Mouse (Mus musculus) fat pad, adult 2 months (tissue): ENCODE data around the gene Fam69b.

Experiments used
- DNase-seq: peaks from one replicate; pipeline ENCODE4 v3.0.0-alpha.2; 2011; ENCODE audit warnings: low read depth, low spot score; ENCODE audit errors: extremely low read depth

Gene Fam69b

GRCm38 (mm10) chr2:26622984-26623383, 5.3 kb upstream of the Fam69b start:
- DNase-seq, result no peak

DNA sequence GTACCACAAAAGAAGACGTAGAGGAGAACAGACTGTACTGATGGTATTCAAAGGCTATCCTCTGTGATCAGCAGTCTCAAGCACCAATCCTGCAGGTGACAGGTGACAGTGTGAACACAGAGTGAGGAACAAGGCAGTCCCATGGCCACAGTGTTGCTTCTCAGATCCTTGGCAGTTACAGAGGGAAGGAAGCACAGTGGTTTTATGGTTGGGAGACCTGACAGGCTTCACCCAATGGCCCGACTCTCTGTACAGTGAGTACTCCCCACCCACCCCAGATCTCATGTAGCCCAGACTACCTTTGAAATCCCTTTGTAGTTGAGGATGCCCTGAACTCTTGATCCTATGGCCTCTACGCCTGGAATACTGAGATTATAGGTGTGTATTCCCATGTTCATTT, 2.8 kb upstream of the Fam69b start:
- no peak for DNase-seq

GRCm38 (mm10) chr2:26626081-26626480, 2.2 kb upstream of the Fam69b start:
- DNase-seq, result no peak

DNA sequence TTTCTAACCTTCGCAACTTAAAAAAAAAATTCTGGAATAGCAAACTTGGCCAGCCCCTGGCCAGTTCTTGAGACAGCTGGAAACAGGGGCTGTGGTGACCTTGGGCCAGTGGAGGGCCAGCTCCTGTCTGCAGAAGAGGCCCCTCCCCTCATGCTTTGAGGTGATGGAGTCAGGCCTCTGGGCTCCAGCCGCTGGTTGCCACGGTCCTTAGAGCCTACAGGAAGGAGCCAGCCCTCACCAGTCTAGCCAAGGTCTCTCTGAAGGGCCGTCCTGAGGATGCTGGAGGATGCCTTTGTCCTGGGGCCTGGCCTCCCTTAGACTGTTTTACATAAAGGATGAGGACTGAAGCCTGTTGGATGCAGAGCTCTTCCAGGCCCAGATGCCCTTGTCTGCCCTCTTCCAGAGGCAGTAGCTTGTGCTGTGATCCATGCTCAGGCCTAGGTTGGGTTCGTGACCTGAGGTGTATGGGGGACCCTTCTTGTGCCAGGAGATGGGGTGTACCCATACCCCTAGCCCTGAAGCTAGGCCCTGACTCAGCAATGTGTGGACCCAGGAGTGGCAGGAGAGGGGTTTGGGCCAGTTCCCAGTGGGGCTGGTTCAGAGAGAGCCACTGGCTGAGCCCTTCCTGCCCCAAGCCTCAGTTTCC, 658 bp downstream of the Fam69b start:
- no peak for DNase-seq

DNA sequence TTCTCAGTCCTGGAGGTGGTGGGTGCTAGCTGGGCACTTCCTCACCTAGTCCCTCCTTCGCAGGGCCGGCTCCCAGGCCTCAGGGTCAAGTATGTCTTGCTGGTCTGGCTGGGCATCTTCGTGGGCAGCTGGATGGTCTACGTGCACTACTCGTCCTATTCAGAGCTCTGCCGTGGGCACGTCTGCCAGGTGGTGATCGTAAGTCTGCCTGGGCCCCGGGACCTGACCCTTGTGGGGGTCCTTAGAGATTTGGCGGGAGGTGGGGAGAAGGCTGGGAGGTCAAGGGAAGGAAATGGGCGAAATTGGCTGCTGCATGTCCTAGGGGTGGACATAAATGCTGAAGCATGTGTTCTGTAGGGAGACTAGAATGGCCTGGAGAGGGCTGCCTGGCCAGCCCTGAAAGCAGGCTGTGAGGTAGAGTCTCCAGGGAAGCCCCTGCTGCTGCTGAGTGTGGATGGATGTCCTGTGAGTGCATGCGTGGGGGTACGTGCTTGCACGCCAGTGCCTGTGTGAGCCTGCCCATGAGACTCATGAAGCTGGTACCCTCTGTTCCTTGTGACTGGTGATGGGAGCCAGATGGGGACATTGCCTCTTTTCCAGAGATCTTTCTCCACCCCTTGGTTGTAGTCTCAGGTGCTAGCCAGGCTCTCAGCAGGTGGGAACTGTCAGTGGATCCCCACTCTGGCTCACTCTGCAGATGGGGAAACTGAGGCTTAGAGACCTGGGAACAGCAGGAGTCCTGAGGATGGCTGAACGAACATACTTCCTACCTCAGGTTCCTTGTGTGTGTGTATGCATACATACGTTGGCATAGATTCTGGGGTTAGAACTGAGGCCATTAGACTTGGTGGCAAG, 4.5 kb downstream of the Fam69b start:
- no peak for DNase-seq

DNA sequence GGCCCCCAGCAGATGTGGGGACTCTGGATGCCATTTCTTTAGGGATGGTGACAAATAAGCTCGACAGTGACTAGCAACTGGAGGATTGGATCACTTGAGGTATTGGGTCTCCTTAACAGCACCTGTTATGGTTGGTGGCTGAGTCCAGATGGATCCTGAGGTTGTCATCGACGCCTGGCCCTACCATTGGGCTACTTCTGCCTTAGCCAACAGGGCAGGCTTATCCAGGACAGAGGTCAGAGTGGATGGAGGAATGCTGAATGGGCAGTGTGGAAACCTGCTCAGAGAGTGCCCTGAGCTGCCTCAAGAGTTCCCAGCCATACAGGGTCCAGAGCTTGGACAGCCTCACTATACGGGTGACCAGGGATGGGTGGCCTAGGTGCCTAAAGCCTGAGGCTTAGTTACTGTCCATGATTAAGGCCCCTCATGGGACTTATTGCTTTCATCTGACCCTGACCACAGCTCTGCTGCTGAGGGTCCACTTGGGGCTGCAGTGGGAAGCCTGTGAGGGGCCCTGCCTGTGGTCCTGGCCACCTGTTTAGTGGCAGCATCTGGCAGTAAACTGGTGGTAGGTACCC, 5.8 kb downstream of the Fam69b start:
- DNase-seq, result no peak

GRCm38 (mm10) chr2:26634629-26635488, 6.6 kb downstream of the Fam69b start:
- DNase-seq, result no peak

DNA sequence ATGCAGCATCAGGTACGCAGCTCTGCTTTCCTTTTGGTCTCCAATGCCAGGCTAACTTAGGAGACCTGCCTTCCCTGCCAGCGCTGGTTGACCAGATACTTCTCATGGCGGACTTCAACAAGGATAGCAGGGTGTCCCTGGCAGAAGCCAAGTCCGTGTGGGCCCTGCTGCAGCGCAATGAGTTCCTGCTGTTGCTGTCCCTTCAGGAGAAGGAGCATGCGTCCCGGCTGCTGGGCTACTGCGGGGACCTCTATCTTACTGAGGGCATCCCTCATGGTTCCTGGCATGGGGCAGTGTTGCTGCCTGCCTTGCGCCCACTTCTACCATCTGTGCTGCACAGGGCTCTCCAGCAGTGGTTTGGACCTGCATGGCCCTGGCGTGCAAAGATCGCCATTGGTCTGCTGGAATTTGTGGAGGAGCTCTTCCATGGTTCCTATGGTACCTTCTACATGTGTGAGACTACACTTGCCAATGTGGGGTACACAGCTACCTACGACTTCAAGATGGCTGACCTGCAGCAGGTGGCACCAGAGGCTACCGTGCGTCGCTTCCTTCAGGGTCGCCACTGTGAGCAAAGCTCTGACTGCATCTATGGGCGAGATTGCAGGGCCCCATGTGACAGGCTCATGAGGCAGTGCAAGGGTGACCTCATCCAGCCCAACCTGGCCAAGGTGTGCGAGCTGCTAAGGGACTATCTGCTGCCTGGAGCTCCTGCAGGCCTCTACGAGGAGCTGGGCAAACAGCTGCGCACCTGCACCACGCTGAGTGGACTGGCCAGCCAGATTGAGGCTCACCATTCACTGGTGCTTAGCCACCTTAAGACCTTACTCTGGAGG, 7.5 kb downstream of the Fam69b start:
- DNase-seq, result no peak

- DNase-seq, result no peak
Measured at GRCm38 (mm10) chr2:26636325-26636635, 8.0 kb downstream of the Fam69b start.

DNA sequence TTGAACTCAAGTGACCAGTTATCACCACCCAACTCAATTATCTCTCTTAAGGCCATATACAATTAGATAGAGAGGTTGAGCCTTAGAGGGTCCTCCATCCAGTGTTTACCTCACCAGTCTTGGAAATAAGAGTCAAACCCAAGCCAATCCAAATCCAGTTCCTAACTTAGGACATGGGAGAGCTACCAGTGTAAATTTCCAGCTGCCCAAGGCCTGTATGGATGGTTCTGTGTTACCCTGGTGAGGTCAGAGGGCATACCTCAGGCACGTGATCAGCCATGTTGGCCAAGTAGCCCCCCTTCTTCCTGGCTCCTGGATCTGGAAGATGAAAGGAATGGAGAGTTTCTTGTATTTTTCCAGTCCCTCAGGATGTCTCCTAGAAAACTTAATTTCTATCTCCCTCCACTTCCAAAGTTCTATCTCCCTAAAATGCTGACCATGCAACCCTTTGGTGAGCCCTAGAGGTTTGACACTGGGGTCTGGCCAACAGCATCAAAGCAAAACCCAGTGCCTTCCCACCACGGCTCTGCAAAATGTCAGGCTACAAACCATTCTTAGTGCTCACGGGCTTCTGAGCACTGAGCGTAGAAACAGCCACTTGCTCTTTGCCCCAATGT, 9.2 kb downstream of the Fam69b start:
- no peak for DNase-seq

DNA sequence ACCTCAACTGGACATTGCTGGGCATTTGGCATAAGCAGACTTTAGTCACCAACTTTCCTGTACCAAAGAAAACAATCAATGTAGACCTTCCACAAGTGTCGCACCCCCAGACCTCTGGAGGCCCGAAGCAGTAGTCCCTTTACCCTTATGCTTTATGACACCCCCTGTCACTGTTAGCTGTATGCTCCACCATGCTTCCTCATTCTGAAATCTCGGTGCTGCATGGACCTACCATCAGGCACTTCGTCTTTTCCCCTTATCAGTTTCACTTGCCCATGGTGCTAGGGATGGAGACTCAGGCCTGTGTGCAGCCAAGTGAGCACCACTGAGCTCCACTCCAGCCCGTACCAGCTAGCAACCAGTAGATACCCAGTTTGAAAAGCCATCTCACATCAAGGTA, 9.8 kb downstream of the Fam69b start:
- no peak for DNase-seq

GRCm38 (mm10) chr2:26638572-26638971, 10.3 kb downstream of the Fam69b start:
- no peak for DNase-seq

GRCm38 (mm10) chr2:26639083-26639482, 10.8 kb downstream of the Fam69b start:
- no peak for DNase-seq

DNA sequence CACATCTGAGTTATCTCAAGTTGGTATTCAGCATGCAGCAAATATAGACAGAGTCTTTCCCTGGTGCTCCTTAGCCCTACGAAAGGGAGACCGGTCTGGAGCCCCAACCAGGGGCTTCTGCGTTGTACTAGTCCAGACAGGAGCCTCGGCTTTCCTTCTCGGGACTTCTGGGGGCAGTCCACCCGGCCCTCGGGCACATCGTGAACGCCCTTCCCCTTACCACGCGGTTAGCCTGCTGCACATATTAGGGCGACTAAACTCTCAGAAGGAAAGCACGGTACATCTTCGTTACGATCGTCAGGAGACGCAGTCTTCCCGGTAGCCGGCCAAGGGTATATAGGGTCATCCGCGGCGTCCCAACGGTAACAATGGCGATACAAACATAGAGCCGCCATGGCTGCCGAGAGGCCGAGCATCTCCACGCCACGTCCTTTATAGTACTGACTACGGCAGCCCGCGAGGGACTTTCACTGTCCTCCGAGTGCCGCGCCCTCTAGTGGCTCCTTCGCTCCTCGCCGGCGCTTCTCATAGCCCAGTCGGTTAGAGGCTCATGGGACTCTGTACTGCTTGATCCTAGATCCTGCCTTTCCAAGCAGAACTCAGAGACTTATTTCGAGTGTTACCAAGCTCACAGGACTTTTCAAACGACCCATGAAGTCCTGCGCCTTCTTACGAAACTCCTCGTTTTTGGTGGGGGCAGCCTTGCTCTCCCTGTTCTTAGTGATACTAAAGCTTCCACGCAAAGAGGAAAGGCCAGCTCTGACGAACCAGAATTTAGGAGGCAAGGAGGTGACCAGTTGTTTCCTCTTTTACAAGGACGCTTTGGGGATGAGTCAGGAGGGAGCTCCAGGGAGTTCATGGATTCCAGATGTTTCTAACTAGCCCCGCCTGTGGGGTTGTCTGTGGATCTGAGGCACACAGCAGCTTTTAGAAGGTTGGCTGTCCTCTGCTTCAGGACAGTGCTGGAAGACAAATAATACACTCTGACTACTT, 11.9 kb downstream of the Fam69b start:
- no peak for DNase-seq

DNA sequence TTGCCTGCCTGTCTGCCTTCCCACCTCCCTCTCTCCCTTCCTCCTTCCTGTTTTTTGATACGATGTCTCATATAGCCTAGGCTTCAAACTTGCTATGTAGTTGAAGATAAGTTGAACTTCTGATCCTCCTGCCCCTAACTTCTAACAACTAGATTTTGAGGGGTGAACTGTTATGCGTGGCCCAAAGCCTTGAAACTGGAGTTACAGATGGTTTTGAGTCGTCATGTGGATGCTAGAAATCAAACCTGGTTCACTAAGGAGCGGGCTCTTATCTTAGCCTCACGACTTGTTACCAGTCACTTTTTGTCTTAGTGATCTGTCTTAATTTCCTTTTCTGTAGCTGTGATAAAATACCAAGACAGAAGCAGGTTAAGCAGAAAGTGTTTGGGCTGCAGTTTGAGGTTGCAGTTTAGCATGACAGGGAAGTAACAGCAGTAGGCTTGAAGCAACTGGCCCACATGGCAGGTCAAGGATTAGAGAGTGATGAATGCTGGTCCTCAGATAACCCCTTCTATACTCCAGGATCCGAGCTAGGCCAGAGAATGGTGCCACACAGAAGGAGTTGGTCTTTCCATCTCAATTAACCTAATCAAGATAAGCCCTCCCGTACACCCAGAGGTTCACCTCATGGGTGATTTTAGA, 12.9 kb downstream of the Fam69b start:
- DNase-seq, result no peak

- DNase-seq, result no peak
Measured at GRCm38 (mm10) chr2:26643942-26644341, 15.7 kb downstream of the Fam69b start.

DNA sequence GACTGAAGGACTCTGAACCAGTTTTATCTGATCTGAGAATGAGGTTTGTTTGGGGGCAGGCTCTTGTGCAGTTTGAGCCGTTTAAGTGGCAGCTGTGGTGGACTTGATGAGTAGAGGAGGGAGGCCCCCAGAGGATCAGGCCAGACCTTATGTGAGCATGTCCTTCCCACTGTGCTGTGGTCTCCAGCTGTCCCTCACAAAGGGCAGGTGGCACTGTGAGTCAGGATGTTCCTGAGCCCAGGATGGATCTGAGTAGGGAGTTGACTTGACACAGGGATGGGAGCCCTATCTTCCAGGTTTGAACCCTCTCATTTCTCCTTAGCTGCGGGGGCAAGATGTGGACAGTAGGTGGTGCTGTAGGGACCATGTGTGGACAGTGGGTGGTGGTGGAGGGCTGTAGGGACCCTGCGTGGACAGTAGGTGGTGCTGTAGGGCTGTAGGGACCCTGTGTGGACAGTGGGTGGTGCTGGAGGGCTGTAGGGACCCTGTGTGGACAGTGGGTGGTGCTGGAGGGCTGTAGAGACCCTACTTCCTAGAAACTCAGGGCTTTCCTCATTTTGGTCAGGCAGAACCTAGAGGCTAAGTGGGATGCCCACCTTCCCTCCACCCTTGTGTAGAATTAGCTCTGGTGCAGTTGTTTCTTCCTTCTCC, 18.5 kb downstream of the Fam69b start:
- no peak for DNase-seq

- DNase-seq, result no peak
Measured at GRCm38 (mm10) chr2:26654687-26655086, 26.4 kb downstream of the Fam69b start.
